ENCODE assay signal across 8 mouse cellular contexts in genomic region chr19:7239574-7239973, GRCm38 (mm10). TPM values are rescaled to one million over a fixed set of nuclear protein-coding genes. Genes with fewer than 3 reads are reported as not detected.
DNase-seq lines count a peak whose midpoint lies in the region; ATAC-seq and TF ChIP-seq lines count a peak whose summit lies in the region.

No protein-coding gene starts in this region.

- 82% methylated on average over 3 of the region's 3 CpGs for WGBS in heart, embryonic 15.5 days
- WGBS in hindbrain, embryonic 11.5 days, result 93% methylated on average over 3 of the region's 3 CpGs
- WGBS in midbrain, embryonic 10.5 days, result 94% methylated on average over 3 of the region's 3 CpGs

- TF ChIP-seq CTCF in MEL (IDR thresholded peaks at IDR 0.05 in 2 of 3, conservative IDR thresholded peaks at IDR 0.05 in 1 of 3; ENCODE audit: control insufficient read depth in 1 of 3, insufficient read depth in 1 of 3, low read depth in 2 of 3, low read length in 3 of 3, poor library complexity in 1 of 3, severe bottlenecking in 1 of 3), result no peak

- H3K9ac ChIP-seq in heart, embryonic 15.5 days, result peak overlapping the region; percentile 93
- H3K9ac ChIP-seq in MEL (ENCODE audit: control insufficient read depth, low read depth, low read length, poor library complexity, severe bottlenecking), result peak overlapping the region; percentile 100
- H3K9ac ChIP-seq in hindbrain, embryonic 11.5 days (ENCODE audit: low read depth, low read length), result 0 out of 2 replicates have a peak overlapping the region, but pooled peaks have one; percentile 7

- peak overlapping the region; percentile 78 for H3K4me3 ChIP-seq in heart, embryonic 15.5 days
- peak overlapping the region; percentile 93 to 96 for H3K4me3 ChIP-seq in MEL (ENCODE audit: control insufficient read depth in 1 of 2, insufficient read depth in 1 of 2, low read depth in 2 of 2, low read length in 2 of 2)
- H3K4me3 ChIP-seq in hindbrain, embryonic 11.5 days (ENCODE audit: low read depth, low read length), result peak overlapping the region; percentile 71
- H3K4me3 ChIP-seq in midbrain, embryonic 10.5 days, result peak overlapping the region; percentile 87

- no peak for ATAC-seq in heart, embryonic 15.5 days (replicated peaks; ENCODE audit: insufficient number of reproducible peaks, insufficient read depth, low FRiP score, low read depth)
- no peak for ATAC-seq in hindbrain, embryonic 11.5 days (ENCODE audit: low FRiP score)

- peak overlapping the region; percentile 90 for H3K27ac ChIP-seq in heart, embryonic 15.5 days
- no peak overlapping the region for H3K27ac ChIP-seq in MEL (ENCODE audit: control insufficient read depth, low read depth, low read length)
- H3K27ac ChIP-seq in hindbrain, embryonic 11.5 days (ENCODE audit: low read depth, low read length), result no peak overlapping the region
- no peak overlapping the region for H3K27ac ChIP-seq in midbrain, embryonic 10.5 days (replicated peaks)

- TF ChIP-seq EP300 in MEL (IDR thresholded peaks at IDR 0.05; ENCODE audit: low read depth in 1 of 2, low read length in 2 of 2), result no peak

- no peaks in the 10 kb centered on the region for H3K27me3 ChIP-seq in heart, embryonic 15.5 days
- H3K27me3 ChIP-seq in MEL (ENCODE audit: control insufficient read depth in 1 of 2, insufficient read depth in 2 of 2, low read length in 2 of 2), result no peaks in the 10 kb centered on the region; a peak in 2 of 4 replicates
- no peaks in the 10 kb centered on the region for H3K27me3 ChIP-seq in hindbrain, embryonic 11.5 days (ENCODE audit: control insufficient read depth, insufficient read depth, low read length)
- H3K27me3 ChIP-seq in midbrain, embryonic 10.5 days (ENCODE audit: low read depth, poor library complexity, severe bottlenecking), result peaks cover 20% of the 10 kb centered on the region

- peak overlapping the region; percentile 89 for H3K4me2 ChIP-seq in heart, embryonic 15.5 days
- peak overlapping the region; percentile 90; the same call in 1 of the 2 replicates for H3K4me2 ChIP-seq in hindbrain, embryonic 11.5 days (replicated peaks; ENCODE audit: low read depth, low read length)

- H3K79me2 ChIP-seq in MEL (ENCODE audit: control insufficient read depth, insufficient read depth, low read length, poor library complexity), result peaks cover 41% of the 10 kb centered on the region

- H3K36me3 ChIP-seq in heart, embryonic 15.5 days, result peaks cover 10% of the 10 kb centered on the region; the same call in 1 of the 2 replicates
- peaks cover 0 to 20% of the 10 kb centered on the region in 2 experiments; a peak in 3 of 4 replicates for H3K36me3 ChIP-seq in MEL (ENCODE audit: control insufficient read depth in 1 of 2, insufficient read depth in 2 of 2, low read length in 2 of 2)
- no peaks in the 10 kb centered on the region for H3K36me3 ChIP-seq in hindbrain, embryonic 11.5 days (ENCODE audit: control insufficient read depth, insufficient read depth, low read length)
- peaks cover 38% of the 10 kb centered on the region for H3K36me3 ChIP-seq in midbrain, embryonic 10.5 days

- TF ChIP-seq POLR2A in MEL (IDR thresholded peaks at IDR 0.05; ENCODE audit: control insufficient read depth in 1 of 2, insufficient read depth in 1 of 2, low read depth in 1 of 2, low read length in 2 of 2, poor library complexity in 1 of 2), result no peak

- no peak for TF ChIP-seq RAD21 in MEL (IDR thresholded peaks at IDR 0.05; ENCODE audit: low read depth, low read length)

- no peaks in the 10 kb centered on the region for H3K9me3 ChIP-seq in heart, embryonic 15.5 days (replicated peaks)
- H3K9me3 ChIP-seq in MEL (replicated peaks; ENCODE audit: insufficient read depth, low read length), result no peaks in the 10 kb centered on the region
- no peaks in the 10 kb centered on the region for H3K9me3 ChIP-seq in hindbrain, embryonic 11.5 days (ENCODE audit: control insufficient read depth, low read length)
- H3K9me3 ChIP-seq in midbrain, embryonic 10.5 days (replicated peaks), result no peaks in the 10 kb centered on the region

- peaks cover 26% of the 10 kb centered on the region for H3K4me1 ChIP-seq in heart, embryonic 15.5 days (replicated peaks)
- H3K4me1 ChIP-seq in MEL (ENCODE audit: control insufficient read depth in 1 of 2, insufficient read depth in 2 of 2, low read length in 2 of 2), result peaks cover 0 to 10% of the 10 kb centered on the region in 2 experiments; a peak in 2 of 4 replicates
- H3K4me1 ChIP-seq in hindbrain, embryonic 11.5 days (replicated peaks; ENCODE audit: control insufficient read depth, insufficient read depth, low read length), result peaks cover 2% of the 10 kb centered on the region
- H3K4me1 ChIP-seq in midbrain, embryonic 10.5 days, result peaks cover 28% of the 10 kb centered on the region

- no peak for DNase-seq in heart, adult 9 months (ENCODE audit: low spot score in 2 of 2)
- DNase-seq in MEL (ENCODE audit: low read depth, low spot score), result no peak
- DNase-seq in hindbrain, embryonic 11.5 days (ENCODE audit: low spot score), result no peak
- no peak for DNase-seq in midbrain, embryonic 10.5 days (ENCODE audit: low spot score)
- DNase-seq in spleen, adult 18-20 months, result no peak
- DNase-seq in layer of hippocampus, adult 8-10 months (ENCODE audit: low spot score in 2 of 2), result no peak
- DNase-seq in adrenal gland, adult 2 months, result no peak

TF ChIP-seq in MEL, 35 proteins besides CTCF, POLR2A, EP300 and RAD21 (continues in another document):
- no peak for TF ChIP-seq USF2 (IDR thresholded peaks at IDR 0.05; ENCODE audit: borderline replicate concordance in 1 of 2, insufficient read depth in 1 of 2, low read depth in 1 of 2, low read length in 2 of 2)
- TF ChIP-seq CHD2 (IDR thresholded peaks at IDR 0.05; ENCODE audit: low read length), result no peak
- TF ChIP-seq TAL1 (IDR thresholded peaks at IDR 0.05; ENCODE audit: low read length), result no peak
- no peak for TF ChIP-seq POLR2AphosphoS2 (IDR thresholded peaks at IDR 0.05; ENCODE audit: low read length)
- no peak for TF ChIP-seq ZMIZ1 (IDR thresholded peaks at IDR 0.05; ENCODE audit: low read depth, low read length)
- no peak for TF ChIP-seq BHLHE40 (IDR thresholded peaks at IDR 0.05; ENCODE audit: borderline replicate concordance, low read depth, low read length)
- no peak for TF ChIP-seq RCOR1 (IDR thresholded peaks at IDR 0.05; ENCODE audit: low read depth, low read length)
- TF ChIP-seq MAFK (IDR thresholded peaks at IDR 0.05; ENCODE audit: borderline replicate concordance, low read depth, low read length), result no peak
- no peak for TF ChIP-seq MAZ (IDR thresholded peaks at IDR 0.05; ENCODE audit: low read depth, low read length)
- no peak for TF ChIP-seq ZNF384 (IDR thresholded peaks at IDR 0.05; ENCODE audit: low read depth, low read length)
- TF ChIP-seq SMC3 (IDR thresholded peaks at IDR 0.05; ENCODE audit: low read depth, low read length), result no peak
- TF ChIP-seq HCFC1 (IDR thresholded peaks at IDR 0.05; ENCODE audit: low read depth, low read length), result no peak
- TF ChIP-seq TCF12 (IDR thresholded peaks at IDR 0.05; ENCODE audit: low read depth, low read length), result no peak

RNA-seq across cellular contexts. Expression of gene Naa40, which starts 1.4 kb away (rescaled TPM):
- polyA plus RNA-seq in heart, embryonic 15.5 days (2015; fragmentation: Nextera tagmentation; extraction: Ambion mirVana), result 48.2 and 56.2 TPM in 2 replicates
- 45.5 and 46.8 TPM in 2 replicates for total RNA-seq in MEL (2012; rRNA removed)
- 10 to 100 TPM in 1 of 2 experiments, not detected in 1; 75.7 TPM for polyA plus RNA-seq in MEL (2012; ENCODE audit: insufficient read depth in 1 of 2, insufficient read length in 2 of 2, low read depth in 1 of 2, low replicate concordance in 2 of 2, missing spikeins in 1 of 2)
- polyA plus RNA-seq in hindbrain, embryonic 11.5 days (2014; fragmentation: Nextera tagmentation; extraction: Ambion mirVana), result 79.9 and 87.6 TPM in 2 replicates
- 105 and 107 TPM in 2 replicates for polyA plus RNA-seq in midbrain, embryonic 10.5 days (2016; fragmentation: Nextera tagmentation; extraction: Ambion mirVana)
- total RNA-seq in layer of hippocampus, adult 8-10 months (2022), result 10 to 100 TPM; 34.6 to 44.2 (median 36.6) TPM
- 10 to 100 TPM; 18.5 to 19.9 TPM for total RNA-seq in adrenal gland, adult 2 months (2021)
- polyA plus RNA-seq in adrenal gland, adult 2 months (2012; rRNA removed), result 18.0 and 19.9 TPM in 2 replicates

RNA-seq across cellular contexts. Expression of gene Cox8a, which starts 22.2 kb away (rescaled TPM):
- 1,507 and 2,028 TPM in 2 replicates for polyA plus RNA-seq in heart, embryonic 15.5 days (2015; fragmentation: Nextera tagmentation; extraction: Ambion mirVana)
- 736 and 745 TPM in 2 replicates for total RNA-seq in MEL (2012; rRNA removed)
- polyA plus RNA-seq in MEL (2012; ENCODE audit: insufficient read depth in 1 of 2, insufficient read length in 2 of 2, low read depth in 1 of 2, low replicate concordance in 2 of 2, missing spikeins in 1 of 2), result 1,000 to 10,000 TPM in 1 of 2 experiments, not detected in 1; 1,213 TPM
- polyA plus RNA-seq in hindbrain, embryonic 11.5 days (2014; fragmentation: Nextera tagmentation; extraction: Ambion mirVana), result 762 and 780 TPM in 2 replicates
- 895 and 900 TPM in 2 replicates for polyA plus RNA-seq in midbrain, embryonic 10.5 days (2016; fragmentation: Nextera tagmentation; extraction: Ambion mirVana)
- 1,000 to 10,000 TPM; 1,017 to 1,089 (median 1,062) TPM for total RNA-seq in layer of hippocampus, adult 8-10 months (2022)
- total RNA-seq in adrenal gland, adult 2 months (2021), result 1,000 to 10,000 TPM; 1,087 to 1,191 TPM
- 2,774 and 3,841 TPM in 2 replicates for polyA plus RNA-seq in adrenal gland, adult 2 months (2012; rRNA removed)

RNA-seq across cellular contexts. Expression of gene Rcor2, which starts 27.6 kb away (rescaled TPM):
- polyA plus RNA-seq in heart, embryonic 15.5 days (2015; fragmentation: Nextera tagmentation; extraction: Ambion mirVana), result 13.1 and 16.9 TPM in 2 replicates
- total RNA-seq in MEL (2012; rRNA removed), result 31.4 and 33.7 TPM in 2 replicates
- 10 to 100 TPM in 1 of 2 experiments, not detected in 1; 60.2 TPM for polyA plus RNA-seq in MEL (2012; ENCODE audit: insufficient read depth in 1 of 2, insufficient read length in 2 of 2, low read depth in 1 of 2, low replicate concordance in 2 of 2, missing spikeins in 1 of 2)
- polyA plus RNA-seq in hindbrain, embryonic 11.5 days (2014; fragmentation: Nextera tagmentation; extraction: Ambion mirVana), result 28.1 and 31.4 TPM in 2 replicates
- 62.2 and 73.1 TPM in 2 replicates for polyA plus RNA-seq in midbrain, embryonic 10.5 days (2016; fragmentation: Nextera tagmentation; extraction: Ambion mirVana)
- total RNA-seq in layer of hippocampus, adult 8-10 months (2022), result 10 to 100 TPM; 12.7 to 17.0 (median 14.6) TPM
- total RNA-seq in adrenal gland, adult 2 months (2021), result 1 to 10 TPM; 1.9 to 6.3 TPM
- polyA plus RNA-seq in adrenal gland, adult 2 months (2012; rRNA removed), result 4.7 and 7.4 TPM in 2 replicates

RNA-seq across cellular contexts. Expression of gene Otub1, which starts 33.5 kb away (rescaled TPM):
- polyA plus RNA-seq in heart, embryonic 15.5 days (2015; fragmentation: Nextera tagmentation; extraction: Ambion mirVana), result 122 and 135 TPM in 2 replicates
- total RNA-seq in MEL (2012; rRNA removed), result 103 and 106 TPM in 2 replicates
- polyA plus RNA-seq in MEL (2012; ENCODE audit: insufficient read depth in 1 of 2, insufficient read length in 2 of 2, low read depth in 1 of 2, low replicate concordance in 2 of 2, missing spikeins in 1 of 2), result 100 to 1,000 TPM; 194 to 285 TPM
- 246 and 250 TPM in 2 replicates for polyA plus RNA-seq in hindbrain, embryonic 11.5 days (2014; fragmentation: Nextera tagmentation; extraction: Ambion mirVana)
- 274 and 293 TPM in 2 replicates for polyA plus RNA-seq in midbrain, embryonic 10.5 days (2016; fragmentation: Nextera tagmentation; extraction: Ambion mirVana)
- total RNA-seq in layer of hippocampus, adult 8-10 months (2022), result 100 to 1,000 TPM; 277 to 297 (median 291) TPM
- total RNA-seq in adrenal gland, adult 2 months (2021), result 100 to 1,000 TPM; 130 to 138 TPM
- 139 and 141 TPM in 2 replicates for polyA plus RNA-seq in adrenal gland, adult 2 months (2012; rRNA removed)

Comparison
In these comparisons a context has a peak if more than half of its experiments do, and no peak if none do; other contexts are left out.
1. H3K9ac ChIP-seq: peak in every context shown above with its lines; median percentile 100 in MEL; 93 in heart, embryonic 15.5 days; 7 in hindbrain, embryonic 11.5 days.